Mouse (Mus musculus) liver, adult 2 months (tissue): ENCODE results near the gene Stk38l.
A peak's percentile ranks its signal among the peaks of the same experiment; 100 is the strongest.

Experiments
- CTCF ChIP-seq: fragments of 200-500 bp; IDR thresholded peaks from 2 replicates; pipeline ENCODE4 v1.5.1; 2011; ENCODE audit warnings: low read depth, low read length, control low read depth
- POLR2A ChIP-seq: fragments of 200-500 bp; IDR thresholded peaks from 2 replicates; pipeline ENCODE4 v1.6.1; 2011; ENCODE audit warnings: low read length, control low read depth; ENCODE audit not compliant: insufficient read depth; ENCODE audit errors: extremely low read depth

DNA sequence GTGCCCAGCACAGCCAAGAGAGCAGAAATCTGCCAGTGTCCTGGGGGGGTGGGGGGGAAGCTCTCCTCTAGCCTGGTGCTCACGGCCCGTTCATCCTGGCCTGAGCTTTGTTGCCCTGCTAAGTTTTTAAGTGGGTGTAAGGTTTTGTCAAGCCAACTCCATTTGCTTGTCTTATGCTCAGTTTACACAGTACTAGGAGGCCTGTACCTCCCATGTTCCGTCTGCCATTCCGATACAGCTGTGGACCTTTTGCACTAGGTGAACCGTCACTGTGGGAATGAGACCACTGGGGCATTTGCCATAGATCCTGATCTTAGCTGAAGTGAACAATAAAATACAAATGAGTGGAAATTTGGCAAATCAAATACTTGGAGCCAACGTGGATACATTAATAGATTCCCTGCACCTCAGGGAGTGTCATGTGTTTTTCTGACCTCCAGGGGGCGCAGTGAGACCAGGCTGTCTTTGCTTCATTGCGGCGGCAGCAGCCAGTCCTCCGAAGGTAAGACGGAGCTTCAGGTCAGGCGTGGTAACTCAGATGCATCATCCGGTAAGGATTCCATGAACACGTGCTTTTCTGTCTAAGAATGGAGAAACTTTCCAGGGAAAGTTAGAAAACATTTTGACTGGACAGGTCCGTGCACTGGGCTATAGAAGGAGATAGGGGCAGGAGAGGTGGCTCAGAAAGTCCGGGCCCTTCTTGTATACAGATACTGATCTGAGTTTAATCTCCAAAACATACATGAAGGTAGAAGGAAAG is 100.1 kb downstream of the Stk38l start:
- TF ChIP-seq CTCF (peak; percentile 92), POLR2A (no peak)
